22 mouse cellular contexts compared by ENCODE assay signal in genomic region chr17:30435478-30435877, GRCm38 (mm10).
DNase-seq lines count a peak whose midpoint lies in the region; ATAC-seq and TF ChIP-seq lines count a peak whose summit lies in the region.
"Had no signal": no experiment of that assay in that cellular context is flagged by ENCODE, and none has a peak within 500 bp of the region (broad histone marks: within the 10 kb centered on the region; RNA-seq: fewer than 3 reads in every experiment).

No protein-coding gene starts in this region.

- H3K27me3 ChIP-seq in forebrain, embryonic 15.5 days = no peaks in the 10 kb centered on the region
- H3K27me3 ChIP-seq in forebrain, embryonic 10.5 days (ENCODE audit: poor library complexity, severe bottlenecking) = no peaks in the 10 kb centered on the region
- no peaks in the 10 kb centered on the region for H3K27me3 ChIP-seq in lung, postnatal 0 days (replicated peaks; ENCODE audit: insufficient read depth, low read length)
- H3K27me3 ChIP-seq: embryonic facial prominence, embryonic 15.5 days; heart, embryonic 12.5 days; hindbrain, embryonic 15.5 days had no signal

- peaks cover 18% of the 10 kb centered on the region for H3K4me1 ChIP-seq in forebrain, embryonic 15.5 days
- peaks cover 27% of the 10 kb centered on the region for H3K4me1 ChIP-seq in forebrain, embryonic 10.5 days
- H3K4me1 ChIP-seq in lung, postnatal 0 days (ENCODE audit: insufficient read depth, low read depth, low read length) = peaks cover 5% of the 10 kb centered on the region; the same call in 1 of the 2 replicates
- H3K4me1 ChIP-seq: embryonic facial prominence, embryonic 15.5 days had no signal

- TF ChIP-seq POLR2A in brain, embryonic 14.5 days (IDR thresholded peaks at IDR 0.05; ENCODE audit: borderline replicate concordance, extremely low read depth, insufficient read depth, insufficient read length, poor library complexity, severe bottlenecking) = no peak

- H3K4me2 ChIP-seq in forebrain, embryonic 15.5 days (replicated peaks) = no peak overlapping the region
- H3K4me2 ChIP-seq in lung, postnatal 0 days (replicated peaks; ENCODE audit: low read depth, low read length) = no peak overlapping the region
- H3K4me2 ChIP-seq: embryonic facial prominence, embryonic 15.5 days; heart, embryonic 12.5 days; hindbrain, embryonic 15.5 days had no signal

- ATAC-seq in forebrain, embryonic 15.5 days (replicated peaks) = no peak
- ATAC-seq in lung, postnatal 0 days = peak; percentile 80
- ATAC-seq: CD4-positive, CD25-positive, alpha-beta regulatory T cell, adult 4 months had no signal

- whole genome bisulfite sequencing in forebrain, embryonic 15.5 days = 26% methylated on average over 7 of the region's 7 CpGs
- WGBS in forebrain, embryonic 10.5 days = 66% methylated on average over 7 of the region's 7 CpGs
- WGBS in lung, postnatal 0 days = 51% methylated on average over 7 of the region's 7 CpGs

- no peak for TF ChIP-seq CTCF in layer of hippocampus, adult 2 months (conservative IDR thresholded peaks at IDR 0.05)
- TF ChIP-seq CTCF in lung, postnatal 0 days (IDR thresholded peaks at IDR 0.05) = no peak
- TF ChIP-seq CTCF in brain, embryonic 14.5 days (IDR thresholded peaks at IDR 0.05; ENCODE audit: borderline replicate concordance, extremely low read depth, insufficient read depth, insufficient read length) = no peak

- H3K27ac ChIP-seq in forebrain, embryonic 15.5 days (replicated peaks) = peak overlapping the region; percentile 33
- H3K27ac ChIP-seq in forebrain, embryonic 10.5 days = no peak overlapping the region
- peak overlapping the region; percentile 91 for H3K27ac ChIP-seq in layer of hippocampus, adult 2 months
- H3K27ac ChIP-seq in lung, postnatal 0 days (ENCODE audit: low read length) = no peak overlapping the region
- H3K27ac ChIP-seq: embryonic facial prominence, embryonic 15.5 days; hindbrain, embryonic 10.5 days; hindbrain, embryonic 15.5 days had no signal

- H3K36me3 ChIP-seq in forebrain, embryonic 15.5 days = no peaks in the 10 kb centered on the region
- no peaks in the 10 kb centered on the region for H3K36me3 ChIP-seq in forebrain, embryonic 10.5 days (replicated peaks)
- no peaks in the 10 kb centered on the region for H3K36me3 ChIP-seq in lung, postnatal 0 days (ENCODE audit: insufficient read depth, low read length)
- H3K36me3 ChIP-seq: embryonic facial prominence, embryonic 15.5 days; heart, embryonic 12.5 days; hindbrain, embryonic 10.5 days; hindbrain, embryonic 15.5 days had no signal

- DNase-seq in forebrain, embryonic 10.5 days (ENCODE audit: extremely low spot score, low spot score) = no peak
- DNase-seq in layer of hippocampus, adult 2 months (ENCODE audit: low spot score in 2 of 2) = peak in 1 of 2 experiments; percentile 34
- DNase-seq in layer of hippocampus, adult 9-10 months (ENCODE audit: low spot score) = no peak
- peak; percentile 35 for DNase-seq in lung, postnatal 0 days (ENCODE audit: low spot score)
- DNase-seq in lung, adult 18-20 months = no peak
- peak; percentile 31 for DNase-seq in brain, embryonic 14.5 days (ENCODE audit: low read depth)
- DNase-seq: adrenal gland, adult 8-10 months; adrenal gland, postnatal 36 days; B cell, adult 2 months; cerebellum, adult 11 months; cerebellum, adult 8-10 months; cerebellum, postnatal 14 days; embryo, embryonic 11 days; gastrocnemius, postnatal 14 days had no signal

- no peak overlapping the region for H3K4me3 ChIP-seq in forebrain, embryonic 15.5 days
- H3K4me3 ChIP-seq in forebrain, embryonic 10.5 days = no peak overlapping the region
- no peak overlapping the region for H3K4me3 ChIP-seq in layer of hippocampus, adult 2 months
- H3K4me3 ChIP-seq in lung, postnatal 0 days (ENCODE audit: low read depth, low read length) = no peak overlapping the region
- H3K4me3 ChIP-seq: embryonic facial prominence, embryonic 15.5 days; erythroblast, embryonic 14.5 days; heart, embryonic 12.5 days; hindbrain, embryonic 10.5 days; hindbrain, embryonic 15.5 days had no signal

- TF ChIP-seq EP300 in lung, postnatal 0 days (IDR thresholded peaks at IDR 0.05) = 0 out of 2 replicates have a peak, but pooled peaks have one; percentile 34

- H3K9ac ChIP-seq in forebrain, embryonic 15.5 days (replicated peaks) = no peak overlapping the region
- no peak overlapping the region for H3K9ac ChIP-seq in lung, postnatal 0 days (replicated peaks; ENCODE audit: low read depth)
- H3K9ac ChIP-seq: embryonic facial prominence, embryonic 15.5 days; heart, embryonic 12.5 days; hindbrain, embryonic 15.5 days had no signal

- H3K9me3 ChIP-seq in forebrain, embryonic 15.5 days = no peaks in the 10 kb centered on the region
- no peaks in the 10 kb centered on the region for H3K9me3 ChIP-seq in forebrain, embryonic 10.5 days
- H3K9me3 ChIP-seq in lung, postnatal 0 days (ENCODE audit: low read length) = no peaks in the 10 kb centered on the region
- H3K9me3 ChIP-seq: embryonic facial prominence, embryonic 15.5 days; G1E; heart, embryonic 12.5 days; hindbrain, embryonic 10.5 days; hindbrain, embryonic 15.5 days had no signal

Comparison
In these comparisons a context has a peak if more than half of its experiments do, and no peak if none do; other contexts are left out.
1. H3K27ac ChIP-seq: peak in forebrain, embryonic 15.5 days (single experiment) and layer of hippocampus, adult 2 months (single experiment); none in forebrain, embryonic 10.5 days (single experiment) and lung, postnatal 0 days (single experiment).
2. DNase-seq: peak in lung, postnatal 0 days (single experiment) and brain, embryonic 14.5 days (single experiment); none in forebrain, embryonic 10.5 days (single experiment), layer of hippocampus, adult 9-10 months (single experiment) and lung, adult 18-20 months (0 of 2).